Mouse (Mus musculus) adipocyte (in vitro differentiated cells): ENCODE data around the gene Flrt2.
"Not testable (repeated sequence)": the region's sequence is repeated elsewhere in the genome, so short reads cannot be mapped to it uniquely, and the experiment has no call there.

Experiments used
- DNase-seq: peaks from one replicate; pipeline ENCODE4 v3.0.0-alpha.2; 2016; ENCODE audit warnings: low spot score

The Flrt2 gene

DNA sequence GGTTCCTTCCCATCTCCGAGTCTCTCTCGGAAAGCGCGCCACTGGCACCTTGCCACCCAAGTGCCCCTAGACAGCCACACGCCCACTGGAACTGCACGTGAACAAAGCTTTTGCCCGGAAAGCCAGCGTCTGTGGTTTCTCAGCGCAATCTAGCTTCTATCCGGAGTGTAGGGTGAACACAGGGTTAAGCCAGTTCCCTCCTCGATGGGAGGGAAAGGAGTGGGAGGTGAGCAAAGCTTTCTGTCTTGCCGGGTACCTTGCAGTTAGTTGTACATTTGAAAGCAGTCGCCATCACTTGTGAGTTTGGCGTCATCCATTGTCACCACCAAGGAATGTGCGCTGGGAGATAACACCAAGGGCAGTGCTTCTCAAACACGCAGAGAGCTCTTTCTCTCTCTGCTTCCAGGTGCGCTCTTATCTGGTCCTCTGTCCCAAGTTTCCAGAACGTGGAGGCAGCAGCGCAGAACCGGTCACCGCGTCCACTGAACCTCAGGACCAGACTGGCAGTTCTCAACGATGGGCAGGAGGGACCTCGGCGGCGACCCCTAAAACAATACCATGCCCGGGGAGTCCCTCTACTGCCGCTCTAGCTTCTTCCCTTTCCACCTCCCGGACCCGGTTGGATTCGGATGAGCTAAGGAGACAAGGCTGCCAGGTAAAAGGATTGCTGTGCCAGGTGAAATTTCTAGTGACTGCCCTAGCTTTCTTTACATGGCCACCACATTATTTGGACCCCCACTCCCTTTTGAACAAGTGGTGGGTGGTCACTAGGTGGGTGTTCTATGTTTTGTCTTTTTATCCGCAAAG, at the start of gene Flrt2:
Flrt2 (plus strand) TSS at position 266 of the 807 bp plus-strand sequence.
- no peak for DNase-seq

DNA sequence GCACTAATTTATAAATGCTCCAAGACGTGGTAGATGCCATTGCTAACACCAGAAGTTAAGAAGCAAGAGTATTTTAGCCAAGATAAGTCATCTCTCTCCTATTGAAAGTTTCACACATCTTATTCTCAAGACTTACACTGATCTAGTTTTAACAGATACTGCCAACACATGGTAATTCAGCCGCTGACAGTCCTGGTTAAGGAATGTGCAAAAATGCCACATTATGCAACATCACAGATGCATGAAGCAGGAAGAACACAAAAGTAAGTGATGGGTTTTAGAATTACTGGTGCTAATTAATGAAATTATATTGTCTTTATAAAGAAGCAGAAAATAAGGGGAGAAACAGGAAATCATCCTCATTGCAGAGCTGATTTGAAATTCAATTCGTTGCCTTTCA, 49.8 kb upstream of the Flrt2 start:
- DNase-seq: no peak

DNA sequence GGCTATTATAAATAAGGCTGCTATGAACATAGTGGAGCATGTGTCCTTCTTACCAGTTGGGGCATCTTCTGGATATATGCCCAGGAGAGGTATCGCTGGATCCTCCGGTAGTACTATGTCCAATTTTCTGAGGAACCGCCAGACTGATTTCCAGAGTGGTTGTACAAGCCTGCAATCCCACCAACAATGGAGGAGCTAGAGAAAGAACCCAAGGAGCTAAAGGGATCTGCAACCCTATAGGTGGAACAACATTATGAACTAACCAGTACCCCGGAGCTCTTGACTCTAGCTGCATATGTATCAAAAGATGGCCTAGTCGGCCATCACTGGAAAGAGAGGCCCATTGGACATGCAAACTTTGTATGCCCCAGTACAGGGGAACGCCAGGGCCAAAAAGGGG, 44.8 kb upstream of the Flrt2 start:
- not testable (repeated sequence) for DNase-seq

DNA sequence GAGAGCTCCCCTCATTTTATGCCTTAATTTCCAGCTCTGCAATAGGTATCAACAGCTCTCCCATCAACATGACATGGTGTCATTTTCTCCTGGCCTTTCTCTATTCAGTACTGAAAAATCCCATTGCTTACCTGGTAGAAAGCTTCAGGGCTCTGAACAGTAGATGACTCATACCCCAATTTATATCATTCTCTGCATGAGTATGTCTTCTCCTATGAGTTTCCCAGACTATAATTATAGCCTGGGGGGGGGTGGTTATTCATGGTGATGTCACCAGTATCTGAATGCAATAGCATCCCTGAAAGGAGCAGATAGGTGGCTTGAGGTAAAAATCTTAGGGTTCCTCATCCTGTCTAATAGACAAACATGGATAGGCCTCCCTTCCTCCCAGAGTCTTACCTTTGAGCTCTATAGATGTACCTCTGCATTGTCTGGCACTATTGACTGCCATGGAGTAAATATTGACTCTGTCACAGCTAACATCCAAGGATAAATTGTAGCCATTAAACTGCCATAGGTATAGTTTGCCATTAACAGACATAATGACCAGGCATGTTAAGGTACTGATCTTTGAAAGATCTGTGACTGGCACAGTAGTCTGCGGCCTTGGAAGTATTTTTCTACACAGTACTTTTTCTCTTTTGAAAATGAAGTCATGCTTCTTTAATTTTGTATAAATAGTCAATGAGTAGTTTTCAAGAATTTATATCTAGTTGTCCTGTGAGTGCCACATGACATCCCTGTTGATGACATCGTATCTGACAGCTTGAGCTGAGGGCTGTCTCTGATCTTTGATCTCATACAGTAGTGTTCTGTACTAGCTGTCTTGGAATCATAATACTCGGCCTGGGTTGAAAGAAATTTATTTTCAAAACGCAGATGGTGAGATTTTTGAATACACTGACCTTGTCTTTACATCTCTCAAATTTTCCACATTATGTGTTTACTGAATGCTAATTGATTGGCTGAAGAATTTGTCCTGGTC, 39.6 kb upstream of the Flrt2 start:
- DNase-seq: no peak

DNA sequence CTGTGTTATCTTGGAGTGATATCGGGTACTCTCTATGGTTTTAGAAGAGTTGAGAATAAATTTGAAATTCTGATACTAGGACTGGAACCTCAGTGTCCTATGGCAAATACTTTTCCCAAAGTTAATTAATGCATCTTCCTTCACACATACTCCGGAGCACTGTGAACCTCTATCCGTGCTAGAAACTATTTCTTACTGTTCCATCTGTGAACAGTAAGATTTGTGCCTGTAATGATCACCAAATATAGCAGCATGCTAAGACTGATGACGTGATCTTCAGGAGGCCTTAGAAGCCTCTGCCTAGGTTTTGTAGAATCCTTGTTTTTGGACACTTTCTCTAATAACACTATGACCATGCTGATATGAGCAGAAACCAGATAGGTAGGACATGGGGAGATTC, 35.4 kb upstream of the Flrt2 start:
- DNase-seq: no peak

DNA sequence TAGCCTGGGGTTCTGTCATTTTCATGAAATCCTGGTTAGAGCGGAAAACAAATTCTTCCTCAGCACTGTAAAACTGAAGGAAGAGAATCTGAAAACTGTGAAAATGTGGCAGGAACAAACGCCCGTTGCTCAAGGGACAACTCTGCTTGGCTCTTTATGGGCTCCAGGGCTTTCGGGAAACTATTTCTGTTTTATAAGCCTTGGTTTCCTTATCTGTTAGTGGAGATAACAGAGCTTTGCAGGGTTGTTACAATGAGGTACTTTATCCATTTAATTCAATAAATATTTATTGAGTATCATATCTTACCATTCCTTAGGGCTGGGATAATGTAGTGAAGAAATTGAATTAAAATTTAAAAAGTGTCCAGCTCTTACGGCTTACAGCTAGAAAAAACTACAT, 24.7 kb upstream of the Flrt2 start:
- DNase-seq: no peak

DNA sequence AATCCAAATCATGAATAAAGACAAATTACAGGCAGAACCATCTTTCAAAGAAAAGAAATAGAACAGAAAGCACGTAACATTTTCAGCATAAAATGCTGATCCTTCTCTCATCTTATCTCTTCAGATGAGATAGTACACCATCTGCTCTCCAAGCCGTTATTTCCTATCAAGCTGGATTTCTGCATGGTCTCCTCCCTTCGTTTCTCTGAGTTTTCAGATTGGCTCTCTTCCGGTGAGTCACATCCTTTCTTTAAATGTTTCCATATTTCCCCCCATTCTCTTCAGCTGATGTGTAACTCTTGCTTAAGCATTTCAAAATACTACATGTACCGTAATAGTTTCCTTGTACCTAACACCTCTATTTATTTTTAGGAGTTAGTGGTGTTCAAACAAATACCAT, 16.3 kb upstream of the Flrt2 start:
- DNase-seq: no peak

DNA sequence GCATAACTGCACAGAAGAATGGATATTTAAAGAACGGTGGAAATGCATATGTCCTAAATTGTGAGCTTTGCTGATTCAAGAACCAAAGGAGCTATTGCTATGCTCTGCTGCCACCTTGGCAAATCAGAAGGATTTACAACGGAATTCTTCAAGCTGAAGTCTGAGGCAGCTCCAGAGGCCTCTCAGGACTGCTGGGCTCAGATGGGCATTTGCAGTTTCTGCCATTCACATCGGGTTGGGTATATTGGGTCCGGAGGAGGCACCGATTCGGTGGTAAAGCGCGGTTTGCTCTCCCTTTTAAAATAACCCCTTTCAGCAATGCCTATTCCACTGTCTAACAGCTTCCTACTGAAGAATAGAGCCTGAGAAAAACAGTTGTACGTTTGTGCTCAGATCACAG, 1.2 kb upstream of the Flrt2 start:
- DNase-seq: peak; percentile 63

DNA sequence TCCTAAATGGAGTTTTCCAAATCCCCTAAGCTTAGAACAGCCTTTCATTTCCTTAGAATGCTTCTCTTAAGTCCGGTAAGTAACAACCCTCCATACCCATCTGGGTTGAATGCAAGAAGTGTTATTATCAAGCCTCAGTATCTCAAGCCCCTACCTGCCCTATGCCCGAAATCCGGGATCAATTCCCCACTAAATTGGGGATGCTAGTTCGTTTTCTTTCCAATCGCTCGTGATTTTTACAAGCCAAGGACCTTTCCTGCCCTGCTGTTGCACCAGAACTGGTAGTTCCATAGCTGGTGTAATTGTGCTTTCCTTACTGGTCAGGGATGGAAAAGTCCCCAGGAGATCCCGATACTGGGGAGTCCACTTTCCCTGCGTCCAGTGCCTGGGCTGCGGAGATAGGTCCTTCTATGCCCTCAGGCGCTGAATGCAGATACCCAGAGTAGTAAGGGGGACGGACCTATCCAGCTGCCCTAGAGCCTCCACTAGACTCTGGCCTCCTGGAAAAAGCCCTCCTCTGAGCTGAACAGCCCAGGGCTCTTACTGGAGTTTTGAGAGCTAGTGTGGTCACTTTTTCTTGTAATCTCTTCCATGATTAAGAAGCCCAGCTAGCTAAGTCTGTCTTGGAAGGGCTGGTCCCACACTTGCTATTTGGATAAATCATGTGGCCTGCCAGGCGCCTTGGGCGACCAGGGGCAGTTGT, 1.1 kb downstream of the Flrt2 start:
- no peak for DNase-seq

DNA sequence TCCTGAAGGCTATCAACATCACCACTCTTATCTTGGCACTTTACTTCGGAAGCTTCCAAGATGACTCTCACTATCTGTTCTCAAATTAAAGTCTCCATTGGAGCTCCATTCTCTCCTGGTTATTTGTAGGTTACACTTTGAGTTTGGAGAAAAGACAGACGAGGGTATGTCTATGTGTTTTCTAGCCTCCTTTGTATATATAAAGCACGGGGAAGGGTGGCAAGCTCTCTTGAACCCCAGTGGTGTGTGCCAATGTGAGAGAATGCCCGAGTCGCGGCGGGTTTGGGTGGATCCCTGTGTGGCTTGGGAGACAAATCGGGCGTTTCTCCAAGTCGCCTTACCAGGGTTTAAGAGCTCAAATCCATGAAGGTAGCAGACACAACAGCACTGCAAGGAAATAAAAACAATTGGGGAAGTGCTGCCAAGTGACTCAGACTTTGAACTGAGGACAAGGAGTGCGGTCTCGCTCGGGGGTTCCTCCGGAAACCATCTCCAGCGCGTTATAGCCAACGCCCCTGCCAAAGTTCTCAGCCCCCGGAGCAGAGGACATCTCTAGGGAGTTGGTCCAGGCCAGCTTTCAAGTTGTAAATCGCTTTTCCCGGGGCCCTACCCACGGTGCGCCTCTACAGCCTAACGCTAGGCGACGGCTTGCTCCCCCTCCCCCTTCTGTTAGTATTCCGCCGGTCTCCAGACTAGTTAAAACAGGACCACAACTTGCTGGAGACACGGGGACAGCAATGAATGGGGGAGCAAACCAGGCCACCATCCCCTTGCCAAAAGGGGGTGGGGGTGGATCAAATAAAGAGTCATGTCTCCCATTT, 1.8 kb downstream of the Flrt2 start:
- DNase-seq: peak; percentile 13

DNA sequence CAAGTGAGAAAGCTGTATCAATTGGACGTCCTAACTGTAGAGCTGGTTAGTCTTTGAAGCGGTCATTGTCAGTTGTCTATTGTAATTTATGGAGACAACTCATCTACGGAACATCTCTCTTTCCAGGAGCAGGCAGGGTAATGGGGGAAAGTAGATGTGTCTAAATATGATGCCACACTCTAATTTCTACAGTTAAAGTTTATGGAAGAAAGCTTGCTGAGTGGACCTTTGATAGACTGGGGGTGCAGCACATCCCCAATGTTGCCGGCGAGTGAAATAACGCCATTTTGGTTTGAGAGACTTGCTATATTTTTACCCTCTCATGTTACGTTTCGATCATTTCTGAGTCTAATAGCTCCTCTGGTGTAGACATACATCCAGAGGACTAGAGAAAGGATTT, 2.5 kb downstream of the Flrt2 start:
- no peak for DNase-seq

DNA sequence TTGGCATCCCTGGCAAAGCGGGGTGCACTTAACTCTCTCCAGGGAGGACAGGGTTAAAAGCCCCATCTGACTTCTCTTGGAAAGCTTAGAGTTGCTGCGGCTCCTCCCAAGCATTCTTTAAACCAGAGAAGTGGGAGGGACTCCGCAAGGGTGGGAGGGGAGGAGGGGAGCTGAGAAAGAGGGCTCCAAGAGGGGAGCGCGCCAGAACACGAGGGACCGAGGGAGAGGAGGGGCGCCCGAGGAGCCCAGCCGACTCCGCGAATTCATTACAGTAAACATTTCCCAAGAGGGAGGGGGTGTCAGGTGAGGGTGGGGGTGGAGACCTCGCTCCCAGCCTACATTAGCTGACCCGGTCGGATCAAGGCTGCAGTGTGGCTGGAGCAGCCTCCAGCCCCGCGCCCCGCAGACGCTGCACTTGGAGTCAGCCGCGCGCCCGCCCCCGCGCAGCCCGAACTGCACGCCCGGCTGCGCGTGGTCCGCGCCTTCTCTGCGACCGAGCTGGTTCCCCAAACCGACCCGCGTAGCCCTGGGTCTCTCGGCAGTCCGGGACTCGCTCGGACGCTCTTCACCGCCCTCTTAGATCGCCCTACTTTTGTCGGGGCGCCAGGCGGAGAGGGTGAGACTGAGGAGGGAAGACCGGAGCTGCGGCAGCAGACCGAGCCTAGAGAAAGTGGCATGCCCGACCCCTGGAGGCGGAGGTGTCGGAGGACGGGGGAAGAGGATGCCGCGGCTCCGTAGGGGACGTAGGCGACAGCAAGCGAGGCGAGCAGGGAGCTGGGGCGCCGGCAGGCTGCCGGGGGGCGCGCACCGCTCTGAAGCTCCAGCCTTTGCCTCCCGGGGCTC, 3.2 kb downstream of the Flrt2 start:
- peak; percentile 29 for DNase-seq

DNA sequence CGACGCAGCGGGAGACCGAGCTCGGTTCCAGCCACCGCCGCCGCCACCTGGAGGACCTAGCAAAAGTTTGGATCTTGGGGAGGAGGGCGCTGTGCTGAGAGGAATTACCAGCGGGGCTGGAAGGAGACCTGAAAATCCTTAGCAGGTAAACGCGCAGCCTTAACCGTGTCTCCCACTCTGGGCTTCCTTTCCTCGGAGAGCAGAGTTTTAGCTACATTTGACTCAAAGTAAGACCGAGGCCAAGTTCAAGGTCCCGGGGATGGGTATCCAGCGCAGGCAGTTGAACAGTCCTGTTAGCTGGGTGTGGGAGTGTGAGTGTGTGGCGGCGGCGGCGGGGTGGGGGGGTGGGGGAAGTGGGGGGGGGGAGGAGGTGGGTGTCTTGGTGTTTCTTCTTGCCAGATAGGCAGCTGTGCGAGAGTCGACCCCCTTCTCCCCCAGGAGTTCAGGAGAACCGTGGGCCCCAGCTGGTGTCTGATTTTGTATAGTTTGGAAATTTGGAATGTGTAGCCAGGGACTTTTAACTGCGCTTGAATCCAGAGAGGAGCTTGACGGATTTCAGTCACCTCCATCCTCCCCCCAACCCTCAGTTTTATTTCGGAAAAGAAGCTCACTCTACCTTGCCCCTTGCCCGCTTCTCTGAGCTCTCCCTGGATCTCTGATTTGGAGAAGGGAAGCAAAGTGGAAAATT, 4.0 kb downstream of the Flrt2 start:
- peak; percentile 9 for DNase-seq

DNA sequence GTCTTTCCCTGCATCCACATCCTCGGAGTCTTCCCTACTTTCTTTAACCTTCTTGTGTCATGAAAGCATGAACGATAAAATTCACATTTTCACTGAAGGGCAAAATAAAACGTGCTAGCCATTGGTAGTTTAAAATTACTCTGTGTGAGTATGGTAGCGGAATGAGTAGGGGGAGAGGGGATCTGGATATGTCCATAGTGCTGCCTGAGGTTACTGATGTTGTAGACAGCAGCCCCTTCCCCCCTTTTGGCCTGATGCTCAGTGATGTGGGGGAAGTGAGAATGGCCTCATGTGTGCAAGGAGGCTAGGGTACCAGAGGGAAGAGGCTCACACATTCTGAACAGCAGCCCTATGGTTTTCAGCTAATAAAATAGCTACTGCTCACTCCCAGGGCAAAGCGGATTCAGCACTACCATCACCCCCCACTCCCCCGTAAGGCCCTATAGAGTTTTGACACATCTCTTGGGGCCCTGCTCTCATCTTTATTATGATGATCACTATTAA, 4.5 kb downstream of the Flrt2 start:
- DNase-seq: no peak

DNA sequence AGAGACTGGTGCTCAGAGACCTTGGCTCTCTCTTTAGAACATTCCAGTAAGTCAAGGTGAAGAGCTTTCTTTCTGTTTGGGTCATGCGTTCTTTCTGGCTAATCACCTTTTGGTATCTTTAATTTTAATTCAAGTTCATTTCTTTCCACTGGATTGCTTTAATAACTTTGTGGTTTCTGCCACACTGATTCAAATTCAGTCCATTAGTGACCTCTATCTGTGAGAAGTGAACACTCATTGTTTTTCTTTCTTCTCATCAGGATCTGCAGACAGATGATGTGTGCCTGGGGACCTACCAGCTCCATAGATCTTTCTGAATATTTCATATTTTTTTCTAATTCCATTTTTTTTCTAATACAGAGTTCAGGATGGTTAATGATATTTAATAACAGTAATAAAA, 6.5 kb downstream of the Flrt2 start:
- peak; percentile 43 for DNase-seq

DNA sequence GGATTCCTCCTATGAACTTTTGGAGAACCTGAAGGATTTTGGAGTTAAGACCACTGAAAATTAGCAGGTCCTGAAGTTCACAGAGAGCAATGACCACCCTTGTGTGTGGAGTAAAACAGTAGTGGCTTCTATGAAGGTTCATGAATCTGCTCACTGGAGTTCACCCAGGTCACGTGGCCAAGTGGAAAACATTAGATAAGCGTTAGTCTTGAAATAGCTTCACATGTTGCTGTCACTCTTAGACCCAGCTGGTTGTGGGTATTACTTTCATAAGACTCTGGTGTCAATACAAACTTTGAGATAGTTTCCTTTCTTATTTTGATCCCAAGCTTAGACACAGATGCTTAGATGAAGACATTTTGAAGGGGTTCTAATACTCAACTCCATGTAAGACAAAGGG, 8.7 kb downstream of the Flrt2 start:
- DNase-seq: no peak

DNA sequence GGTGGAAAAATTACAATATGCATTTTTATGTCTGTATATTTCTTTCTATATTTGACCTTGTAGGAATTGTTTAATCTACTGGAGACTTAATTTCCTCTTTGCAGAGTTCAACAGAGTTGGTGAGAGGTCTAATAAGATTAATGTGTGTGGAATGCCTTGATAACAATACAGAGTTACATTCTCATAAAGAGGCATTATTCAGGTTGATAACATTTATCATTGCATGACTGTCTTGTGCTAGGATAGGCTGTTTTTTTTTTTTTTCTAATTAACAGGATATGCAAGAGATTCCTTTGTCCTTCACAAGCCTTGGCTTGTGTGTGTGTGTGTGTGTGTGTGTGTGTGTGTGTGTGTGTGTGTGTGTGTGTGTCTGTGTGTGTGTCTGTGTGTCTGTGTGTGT, 9.6 kb downstream of the Flrt2 start:
- DNase-seq: no peak

DNA sequence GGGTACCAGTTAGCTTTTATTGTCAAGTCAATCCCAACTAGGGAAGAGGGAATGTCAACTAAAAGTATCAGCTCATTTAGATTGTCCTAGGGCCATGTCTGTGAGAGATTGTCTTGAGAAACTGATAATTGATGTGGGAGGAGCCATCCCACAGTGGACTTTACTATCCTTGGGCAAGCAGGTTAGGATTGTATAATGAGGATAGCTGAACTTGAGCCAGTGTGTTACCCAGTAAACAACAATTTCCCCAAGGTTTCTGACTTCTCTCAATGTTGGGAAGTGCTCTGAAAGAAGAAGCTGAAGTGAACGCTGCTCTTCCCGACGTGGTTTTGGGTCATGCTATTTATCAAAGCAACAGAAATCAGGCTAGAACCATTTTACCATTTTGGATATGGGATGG, 13.0 kb downstream of the Flrt2 start:
- DNase-seq: no peak

DNA sequence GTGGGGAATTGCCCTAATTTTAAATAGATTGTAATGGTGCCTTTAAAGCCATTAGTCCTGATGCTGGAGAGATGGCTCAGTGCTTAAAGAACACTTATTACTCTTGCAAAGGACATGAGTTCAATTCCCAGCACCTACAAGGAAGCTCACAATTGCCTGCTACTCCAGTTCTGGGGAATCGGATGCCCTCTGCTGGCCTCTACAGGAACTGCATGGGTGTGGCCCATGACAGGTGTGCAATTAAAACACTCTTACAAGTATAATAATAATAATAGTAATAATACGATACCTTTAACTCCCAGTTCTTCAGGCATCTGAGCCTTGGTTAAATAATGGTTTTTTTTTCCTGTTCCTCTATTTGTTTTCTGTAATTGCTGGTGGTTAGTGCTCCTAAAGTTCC, 31.2 kb downstream of the Flrt2 start:
- no peak for DNase-seq

DNA sequence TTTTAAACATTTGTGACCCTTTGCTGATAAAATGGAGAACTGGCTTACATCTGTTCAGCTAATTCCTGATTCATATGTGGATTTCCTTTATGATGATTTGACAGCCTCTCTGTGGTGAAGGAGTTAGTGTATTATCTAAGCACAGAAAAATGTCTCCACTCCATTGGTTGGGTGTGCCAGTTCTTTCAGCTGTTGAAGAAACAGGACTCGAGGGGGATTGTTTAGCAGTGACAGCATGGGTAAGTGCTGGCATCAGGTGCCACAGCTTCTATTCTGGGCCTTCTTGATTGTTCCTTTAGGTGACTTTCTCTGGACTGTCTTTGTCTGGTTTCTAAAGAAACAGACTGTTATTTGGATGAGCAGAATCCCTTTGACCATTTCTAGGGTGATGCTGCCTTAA, 42.0 kb downstream of the Flrt2 start:
- no peak for DNase-seq
